Mouse (Mus musculus) liver, adult 2 months (tissue): ENCODE data around the gene Dgkg.

Source experiments
- CTCF ChIP-seq: fragments of 200-500 bp; IDR thresholded peaks from 2 replicates; pipeline ENCODE4 v1.5.1; 2011; ENCODE audit warnings: low read depth, low read length, control low read depth
- POLR2A ChIP-seq: fragments of 200-500 bp; IDR thresholded peaks from 2 replicates; pipeline ENCODE4 v1.6.1; 2011; ENCODE audit warnings: low read length, control low read depth; ENCODE audit not compliant: insufficient read depth; ENCODE audit errors: extremely low read depth

GRCm38 (mm10) chr16:22654477-22654835 is 2.6 kb downstream of the Dgkg start:
- TF ChIP-seq CTCF (no peak), POLR2A (no peak)
